Comparison of ENCODE assay signal across 28 mouse cellular contexts in genomic region chr8:45605419-45605818, GRCm38 (mm10).
"Had no signal": no experiment of that assay in that cellular context is flagged by ENCODE, and none has a peak within 500 bp of the region (broad histone marks: within the 10 kb centered on the region; RNA-seq: fewer than 3 reads in every experiment).

No protein-coding gene starts in this region.

- DNase-seq: cerebellum, adult 2 months; cerebellum, adult 8-10 months; cerebellum, adult 9-10 months; cerebellum, adult 9-11 months; cerebellum, postnatal 10 days; cerebellum, postnatal 14 days; cerebellum, postnatal 25 days; cerebellum, postnatal 36 days; embryo, embryonic 11 days; forebrain, postnatal 0 days; gastrocnemius, adult 2 months; gastrocnemius, postnatal 10 days; gastrocnemius, postnatal 14 days; gastrocnemius, postnatal 25 days; gastrocnemius, postnatal 36 days; heart, adult 18-20 months; heart, adult 2 months had no signal

- ATAC-seq: forebrain, embryonic 13.5 days; forebrain, embryonic 14.5 days; forebrain, embryonic 15.5 days; forebrain, embryonic 16.5 days; forebrain, postnatal 0 days had no signal

- H3K4me3 ChIP-seq: embryonic facial prominence, embryonic 10.5 days; embryonic facial prominence, embryonic 12.5 days; embryonic facial prominence, embryonic 13.5 days; embryonic facial prominence, embryonic 15.5 days; erythroblast, embryonic 14.5 days; forebrain, embryonic 10.5 days; forebrain, embryonic 12.5 days; forebrain, embryonic 13.5 days; forebrain, embryonic 15.5 days; gastrocnemius, adult 2 months; heart, adult 2 months had no signal

- H3K4me1 ChIP-seq: embryonic facial prominence, embryonic 12.5 days had no signal

- H3K27ac ChIP-seq: embryonic facial prominence, embryonic 10.5 days; embryonic facial prominence, embryonic 12.5 days; embryonic facial prominence, embryonic 13.5 days; embryonic facial prominence, embryonic 15.5 days; forebrain, embryonic 10.5 days; forebrain, embryonic 12.5 days; forebrain, embryonic 13.5 days; forebrain, embryonic 15.5 days; gastrocnemius, adult 2 months had no signal
